Mouse (Mus musculus): ENCODE measurements around the gene Rhno1. TPM values are rescaled to one million over a fixed set of nuclear protein-coding genes. Genes with fewer than 3 reads are reported as not detected.

Gene Rhno1
- polyA plus RNA-seq, 1 experiment from 2014 or later: 126 TPM

DNA sequence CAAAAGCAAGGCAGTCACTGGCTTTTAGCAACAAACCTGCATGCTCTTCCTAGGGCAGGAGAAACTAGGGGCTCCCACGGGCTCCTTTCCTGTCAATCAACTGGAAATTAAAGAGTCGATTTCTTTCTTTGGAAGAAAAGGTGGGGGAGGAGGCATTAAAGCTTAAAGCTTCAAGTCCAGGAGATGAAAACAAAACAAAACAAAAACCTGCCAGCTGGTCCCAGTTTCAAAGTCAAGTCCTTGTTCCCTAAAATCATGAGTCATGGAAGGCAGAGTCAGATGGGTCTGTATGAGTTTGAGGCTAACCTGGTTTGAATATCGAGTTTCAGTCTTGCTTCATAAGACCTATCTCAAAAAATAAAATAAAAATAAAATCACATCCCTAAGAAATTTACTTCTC is 8.6 kb downstream of the Rhno1 start:
- Histone ChIP-seq H3K9me3 (ENCODE audit: control insufficient read depth, low read length) (no peaks in the 10 kb centered on the region), H3K9ac (ENCODE audit: low read depth, low read length) (no peak overlapping the region), H3K36me3 (ENCODE audit: control insufficient read depth, insufficient read depth, low read length) (peaks cover 17% of the 10 kb centered on the region), H3K4me2 (no peak overlapping the region), H3K4me3 (ENCODE audit: low read depth, low read length) (no peak overlapping the region), H3K4me1 (replicated peaks; ENCODE audit: control insufficient read depth, insufficient read depth, low read length) (peaks cover 4% of the 10 kb centered on the region; the same call in 1 of the 2 replicates), H3K27ac (ENCODE audit: low read depth, low read length) (no peak overlapping the region), H3K27me3 (replicated peaks; ENCODE audit: control insufficient read depth, insufficient read depth, low read length) (no peaks in the 10 kb centered on the region)
- ATAC-seq (replicated peaks; ENCODE audit: low FRiP score) (no peak), DNase-seq (ENCODE audit: low spot score) (no peak)
- WGBS: 63% methylated on average over 3 of the region's 3 CpGs

DNA sequence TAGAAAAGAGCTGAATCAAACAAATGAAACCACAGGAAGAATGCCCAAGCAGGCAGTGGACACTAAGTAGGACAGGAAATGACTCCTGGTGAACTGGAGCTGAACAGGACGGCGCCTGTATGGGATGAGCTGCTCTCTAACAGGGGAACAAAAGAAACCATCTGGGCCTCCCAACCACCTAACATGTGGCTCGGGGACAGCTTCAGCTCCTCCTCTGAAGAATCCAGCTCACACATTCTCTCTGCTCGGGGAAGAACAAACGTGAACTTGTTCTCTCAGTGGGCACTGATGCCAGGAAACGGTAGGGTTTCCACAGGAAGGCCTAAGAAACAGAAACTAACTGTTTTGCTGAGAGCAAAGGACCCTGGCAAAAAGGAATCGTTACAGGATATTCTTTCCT is 13.0 kb downstream of the Rhno1 start:
- DNase-seq (ENCODE audit: low spot score) (no peak), ATAC-seq (replicated peaks; ENCODE audit: low FRiP score) (no peak)
- no peaks in the 10 kb centered on the region for H3K27me3 ChIP-seq (replicated peaks; ENCODE audit: control insufficient read depth, insufficient read depth, low read length)
- no peak overlapping the region for H3K4me3 ChIP-seq (ENCODE audit: low read depth, low read length)
- H3K4me1 ChIP-seq (replicated peaks; ENCODE audit: control insufficient read depth, insufficient read depth, low read length): 0 out of 2 replicates have a peak, but pooled peaks cover 4% of the 10 kb centered on the region
- WGBS: 65% methylated on average over 7 of the region's 7 CpGs
- no peaks in the 10 kb centered on the region for H3K36me3 ChIP-seq (ENCODE audit: control insufficient read depth, insufficient read depth, low read length)
- no peak overlapping the region for H3K9ac ChIP-seq (ENCODE audit: low read depth, low read length)
- H3K9me3 ChIP-seq (ENCODE audit: control insufficient read depth, low read length): no peaks in the 10 kb centered on the region
- no peak overlapping the region for H3K4me2 ChIP-seq
- H3K27ac ChIP-seq (ENCODE audit: low read depth, low read length): no peak overlapping the region

DNA sequence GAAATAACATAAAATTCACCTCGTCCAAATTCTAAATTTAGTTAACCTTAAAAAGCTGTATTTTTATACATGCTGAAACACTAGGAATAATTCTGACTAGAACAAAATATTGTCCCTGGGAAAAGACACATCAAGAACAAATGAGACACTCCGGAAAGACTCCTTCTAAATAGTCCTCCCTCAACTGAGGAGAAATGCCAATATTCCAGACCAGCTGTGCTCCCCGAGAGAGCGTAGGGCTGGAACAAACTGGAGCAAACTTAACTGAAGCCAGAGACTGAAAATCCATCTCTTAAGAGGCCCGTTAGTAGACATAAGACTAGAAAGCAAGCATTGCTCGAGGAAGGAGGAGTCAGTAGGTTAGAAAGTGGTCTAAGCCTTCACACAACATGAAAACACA is 15.9 kb downstream of the Rhno1 start:
- H3K27ac ChIP-seq (ENCODE audit: low read depth, low read length): no peak overlapping the region
- ATAC-seq (replicated peaks; ENCODE audit: low FRiP score) (no peak), DNase-seq (ENCODE audit: low spot score) (no peak)
- H3K27me3 ChIP-seq (replicated peaks; ENCODE audit: control insufficient read depth, insufficient read depth, low read length): no peaks in the 10 kb centered on the region
- H3K4me1 ChIP-seq (replicated peaks; ENCODE audit: control insufficient read depth, insufficient read depth, low read length): 0 out of 2 replicates have a peak, but pooled peaks cover 3% of the 10 kb centered on the region
- no peak overlapping the region for H3K4me3 ChIP-seq (ENCODE audit: low read depth, low read length)
- peaks cover 6% of the 10 kb centered on the region; the same call in 1 of the 2 replicates for H3K36me3 ChIP-seq (ENCODE audit: control insufficient read depth, insufficient read depth, low read length)
- H3K9me3 ChIP-seq (ENCODE audit: control insufficient read depth, low read length): no peaks in the 10 kb centered on the region
- H3K4me2 ChIP-seq: no peak overlapping the region
- WGBS: 88% methylated on average over 6 of the region's 6 CpGs
- H3K9ac ChIP-seq (ENCODE audit: low read depth, low read length): no peak overlapping the region

DNA sequence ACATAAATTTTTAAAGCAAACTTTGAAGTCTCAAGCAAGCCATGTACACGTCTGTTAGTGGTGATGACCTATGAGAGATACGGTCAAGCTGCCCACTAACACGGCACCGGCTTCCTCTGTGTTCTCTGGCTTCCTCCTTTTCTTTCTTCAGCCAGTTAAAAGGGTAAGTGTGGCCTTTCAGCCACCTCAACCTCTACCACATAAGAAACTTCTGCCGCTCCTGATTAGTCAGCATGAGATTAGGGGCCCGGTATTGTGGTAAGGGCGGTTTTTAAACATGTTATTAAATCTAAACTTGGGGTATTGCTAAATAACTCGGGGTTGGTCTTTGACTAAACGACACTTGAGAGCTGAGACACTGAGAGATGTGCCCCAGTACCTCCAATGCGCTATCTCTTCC is 17.1 kb downstream of the Rhno1 start:
- Histone ChIP-seq H3K27ac (ENCODE audit: low read depth, low read length) (no peak overlapping the region), H3K9me3 (ENCODE audit: control insufficient read depth, low read length) (no peaks in the 10 kb centered on the region), H3K36me3 (ENCODE audit: control insufficient read depth, insufficient read depth, low read length) (peaks cover 6% of the 10 kb centered on the region; the same call in 1 of the 2 replicates), H3K4me2 (no peak overlapping the region), H3K4me3 (ENCODE audit: low read depth, low read length) (no peak overlapping the region), H3K4me1 (replicated peaks; ENCODE audit: control insufficient read depth, insufficient read depth, low read length) (0 out of 2 replicates have a peak, but pooled peaks cover 3% of the 10 kb centered on the region), H3K27me3 (replicated peaks; ENCODE audit: control insufficient read depth, insufficient read depth, low read length) (no peaks in the 10 kb centered on the region), H3K9ac (ENCODE audit: low read depth, low read length) (no peak overlapping the region)
- 48% methylated on average over 10 of the region's 10 CpGs for WGBS
- DNase-seq (ENCODE audit: low spot score) (no peak), ATAC-seq (replicated peaks; ENCODE audit: low FRiP score) (no peak)

DNA sequence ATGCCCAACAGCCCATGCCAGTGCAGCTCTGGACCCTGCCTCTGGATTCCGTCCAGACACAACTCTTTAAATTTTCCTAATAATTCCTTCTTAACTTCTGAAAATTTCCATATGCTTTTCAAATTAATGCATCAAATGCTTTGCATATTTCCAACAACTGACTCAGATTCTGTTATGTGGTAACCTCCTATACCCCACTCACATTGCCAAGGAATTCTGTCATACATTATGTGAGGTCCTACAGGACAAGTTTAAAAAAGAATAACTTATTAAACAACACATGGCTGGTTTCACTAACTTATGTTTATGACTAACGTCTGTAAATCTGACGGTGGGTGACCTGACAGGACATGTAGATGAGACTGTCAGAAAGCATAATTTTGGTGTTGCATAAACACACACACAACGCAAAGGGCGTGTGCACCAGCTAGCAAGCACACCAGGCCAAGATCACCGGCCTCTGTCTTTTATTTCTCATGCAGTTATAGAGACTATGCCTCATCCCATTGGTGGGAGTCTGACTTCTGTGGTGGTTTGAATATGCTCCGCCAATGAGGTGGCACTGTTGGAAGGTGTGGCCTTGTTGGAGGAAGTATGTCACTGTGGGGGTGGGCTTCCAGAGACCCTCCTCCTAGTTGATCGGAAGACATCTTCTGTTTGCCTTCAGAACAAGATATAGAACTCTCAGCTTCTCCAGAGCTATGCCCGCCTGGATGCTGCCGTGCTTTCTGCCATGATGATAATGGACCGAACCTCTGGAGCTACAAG is 20.6 kb downstream of the Rhno1 start:
- ATAC-seq (replicated peaks; ENCODE audit: low FRiP score): no peak
- H3K4me2 ChIP-seq: no peak overlapping the region
- H3K27ac ChIP-seq (ENCODE audit: low read depth, low read length): no peak overlapping the region
- H3K4me3 ChIP-seq (ENCODE audit: low read depth, low read length): no peak overlapping the region
- H3K9ac ChIP-seq (ENCODE audit: low read depth, low read length): no peak overlapping the region
- DNase-seq (ENCODE audit: low spot score): no peak
- WGBS: 90% methylated on average over 11 of the region's 11 CpGs
- no peaks in the 10 kb centered on the region for H3K27me3 ChIP-seq (replicated peaks; ENCODE audit: control insufficient read depth, insufficient read depth, low read length)
- no peaks in the 10 kb centered on the region for H3K9me3 ChIP-seq (ENCODE audit: control insufficient read depth, low read length)
- H3K36me3 ChIP-seq (ENCODE audit: control insufficient read depth, insufficient read depth, low read length): peaks cover 6% of the 10 kb centered on the region; the same call in 1 of the 2 replicates
- 0 out of 2 replicates have a peak, but pooled peaks cover 5% of the 10 kb centered on the region for H3K4me1 ChIP-seq (replicated peaks; ENCODE audit: control insufficient read depth, insufficient read depth, low read length)

DNA sequence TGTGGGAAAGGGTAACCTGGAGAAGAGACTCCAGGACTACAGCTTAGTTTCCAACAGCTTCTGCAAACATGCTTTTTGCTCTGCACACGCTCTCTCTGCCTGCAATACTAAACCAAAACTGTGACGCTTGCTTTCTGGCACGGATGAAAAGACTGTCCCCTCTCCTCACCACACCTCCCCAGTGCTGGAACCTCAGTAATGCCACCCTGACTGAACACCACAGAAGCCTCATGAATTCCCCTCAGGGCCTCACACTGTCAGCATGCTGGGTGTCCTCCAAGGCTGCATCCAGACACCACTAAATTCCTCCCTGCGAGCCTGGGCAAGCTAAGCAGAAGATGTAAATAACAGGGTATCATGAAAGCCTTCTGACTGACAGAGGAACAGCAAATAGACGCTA is 23.8 kb downstream of the Rhno1 start:
- Histone ChIP-seq H3K27me3 (replicated peaks; ENCODE audit: control insufficient read depth, insufficient read depth, low read length) (no peaks in the 10 kb centered on the region), H3K9ac (ENCODE audit: low read depth, low read length) (no peak overlapping the region), H3K4me2 (no peak overlapping the region), H3K4me1 (replicated peaks; ENCODE audit: control insufficient read depth, insufficient read depth, low read length) (0 out of 2 replicates have a peak, but pooled peaks cover 2% of the 10 kb centered on the region), H3K27ac (ENCODE audit: low read depth, low read length) (no peak overlapping the region), H3K4me3 (ENCODE audit: low read depth, low read length) (no peak overlapping the region), H3K36me3 (ENCODE audit: control insufficient read depth, insufficient read depth, low read length) (peaks cover 6% of the 10 kb centered on the region; the same call in 1 of the 2 replicates), H3K9me3 (ENCODE audit: control insufficient read depth, low read length) (no peaks in the 10 kb centered on the region)
- DNase-seq (ENCODE audit: low spot score): no peak
- WGBS: 36% methylated on average over 5 of the region's 5 CpGs
- no peak for ATAC-seq (replicated peaks; ENCODE audit: low FRiP score)

DNA sequence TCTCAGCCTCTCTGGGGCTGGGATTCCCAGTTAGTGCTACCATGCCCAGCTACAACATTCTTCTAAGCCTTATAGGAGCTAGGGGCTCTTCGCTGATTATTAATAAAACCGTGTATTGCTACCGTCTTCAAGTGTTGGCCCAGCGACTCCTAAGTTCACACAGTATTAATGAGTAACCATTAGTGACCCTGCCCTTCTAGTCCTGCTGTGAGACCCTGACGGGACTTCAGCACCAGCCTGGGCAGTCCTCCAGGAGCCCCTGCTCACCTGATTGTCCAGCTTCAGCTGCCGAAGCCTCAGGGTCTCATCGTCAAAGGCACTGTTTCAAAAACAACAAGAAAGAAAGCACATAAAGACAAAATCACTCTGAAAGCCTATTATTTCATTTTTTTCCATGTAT is 25.2 kb downstream of the Rhno1 start:
- ATAC-seq (replicated peaks; ENCODE audit: low FRiP score) (no peak), DNase-seq (ENCODE audit: low spot score) (no peak)
- 70% methylated on average over 7 of the region's 7 CpGs for WGBS
- H3K27me3 ChIP-seq (replicated peaks; ENCODE audit: control insufficient read depth, insufficient read depth, low read length): no peaks in the 10 kb centered on the region
- no peak overlapping the region for H3K27ac ChIP-seq (ENCODE audit: low read depth, low read length)
- no peaks in the 10 kb centered on the region for H3K9me3 ChIP-seq (ENCODE audit: control insufficient read depth, low read length)
- H3K9ac ChIP-seq (ENCODE audit: low read depth, low read length): no peak overlapping the region
- 0 out of 2 replicates have a peak, but pooled peaks cover 2% of the 10 kb centered on the region for H3K4me1 ChIP-seq (replicated peaks; ENCODE audit: control insufficient read depth, insufficient read depth, low read length)
- H3K4me2 ChIP-seq: no peak overlapping the region
- H3K36me3 ChIP-seq (ENCODE audit: control insufficient read depth, insufficient read depth, low read length): peaks cover 4% of the 10 kb centered on the region; the same call in 1 of the 2 replicates
- H3K4me3 ChIP-seq (ENCODE audit: low read depth, low read length): no peak overlapping the region

DNA sequence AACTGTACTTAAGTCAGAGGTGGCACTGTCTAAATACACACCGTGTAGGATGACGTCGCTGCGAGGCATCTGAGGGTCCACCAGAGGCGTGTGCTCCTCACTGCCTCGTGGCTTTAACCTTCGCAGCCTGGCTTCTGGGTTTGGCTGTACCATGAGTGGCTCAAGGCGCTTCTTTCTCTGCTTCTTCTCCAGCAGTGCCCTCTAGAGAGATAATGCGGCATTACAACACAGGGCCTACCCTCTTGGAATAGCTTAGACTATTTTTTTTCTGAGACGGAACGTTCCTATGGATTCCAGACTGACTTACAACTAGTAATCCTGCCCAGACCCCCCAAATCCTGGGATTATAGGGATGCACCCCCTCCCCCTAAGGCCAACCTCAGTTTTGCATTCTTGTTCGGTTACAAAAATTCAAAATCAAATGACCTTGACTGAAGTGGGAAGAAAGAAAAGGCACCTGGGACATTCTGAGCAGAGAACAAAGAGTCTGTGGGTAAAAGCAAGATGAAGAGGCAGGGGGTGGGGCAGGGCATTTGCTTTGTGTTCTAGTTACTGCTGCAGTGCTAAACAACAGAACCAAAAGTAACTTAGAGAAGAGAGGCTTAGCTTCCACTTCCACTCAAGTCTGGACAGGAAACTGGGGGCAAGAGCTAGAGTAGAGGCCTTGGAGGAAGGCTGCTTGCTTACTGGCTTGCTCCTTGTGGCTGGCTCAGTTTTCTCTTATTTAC is 28.1 kb downstream of the Rhno1 start:
- ATAC-seq (replicated peaks; ENCODE audit: low FRiP score) (peak; percentile 64), DNase-seq (ENCODE audit: low spot score) (peak; percentile 47)
- Histone ChIP-seq H3K36me3 (ENCODE audit: control insufficient read depth, insufficient read depth, low read length) (peaks cover 12% of the 10 kb centered on the region; the same call in 1 of the 2 replicates), H3K27ac (ENCODE audit: low read depth, low read length) (no peak overlapping the region), H3K9me3 (ENCODE audit: control insufficient read depth, low read length) (no peaks in the 10 kb centered on the region), H3K9ac (ENCODE audit: low read depth, low read length) (no peak overlapping the region), H3K4me1 (replicated peaks; ENCODE audit: control insufficient read depth, insufficient read depth, low read length) (0 out of 2 replicates have a peak, but pooled peaks cover 2% of the 10 kb centered on the region), H3K4me2 (no peak overlapping the region), H3K4me3 (ENCODE audit: low read depth, low read length) (no peak overlapping the region), H3K27me3 (replicated peaks; ENCODE audit: control insufficient read depth, insufficient read depth, low read length) (no peaks in the 10 kb centered on the region)
- WGBS: 27% methylated on average over 12 of the region's 12 CpGs

Data from liver, embryonic 11.5 days (tissue).